Mouse (Mus musculus) right cerebral cortex, postnatal 10 days (tissue): ENCODE data around the gene a.

Source experiments
- DNase-seq, 2 experiments: peaks; one replicate each; pipeline ENCODE4 v3.0.0; 2021; ENCODE audit warnings: low spot score in 2 of 2

a gene

DNA sequence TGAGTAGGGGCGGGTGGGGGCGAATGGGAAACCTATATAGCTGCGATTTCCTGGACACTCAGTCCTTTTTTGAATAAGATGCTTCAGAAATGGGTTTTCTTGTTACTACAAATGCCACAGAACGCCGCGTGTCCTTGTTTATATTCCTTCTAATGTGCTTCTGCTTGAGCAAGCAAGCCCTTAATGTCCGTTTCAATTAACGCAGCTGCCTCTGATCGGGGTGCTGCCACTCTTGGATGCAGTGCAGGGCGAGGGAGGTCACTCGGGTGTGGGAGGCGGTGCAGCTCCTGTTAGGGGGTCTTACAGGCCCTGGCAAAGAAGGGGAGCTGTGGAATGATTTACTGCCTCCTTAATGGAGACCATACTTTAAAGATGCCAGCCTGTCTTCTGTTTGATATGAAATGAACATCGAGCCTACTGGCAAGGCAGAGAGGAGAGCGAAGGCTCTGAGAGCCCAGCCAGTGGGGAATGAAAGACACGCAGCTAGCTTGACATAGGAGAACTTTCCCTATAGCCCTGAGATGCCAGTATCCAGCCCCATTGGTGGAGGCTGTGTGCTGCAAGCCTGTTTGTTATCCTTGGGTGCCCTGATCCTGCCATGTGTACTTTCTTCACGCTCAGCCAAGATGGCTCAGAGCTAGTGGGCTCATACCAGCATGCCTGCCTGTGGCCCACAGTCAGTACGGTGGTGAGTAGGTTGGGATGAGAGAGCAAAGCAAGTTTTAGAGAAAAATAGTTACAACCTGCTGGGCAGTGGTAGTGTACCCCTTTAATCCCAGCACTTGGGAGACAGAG is 8.1 kb upstream of the a start:
- DNase-seq, result no peak

DNA sequence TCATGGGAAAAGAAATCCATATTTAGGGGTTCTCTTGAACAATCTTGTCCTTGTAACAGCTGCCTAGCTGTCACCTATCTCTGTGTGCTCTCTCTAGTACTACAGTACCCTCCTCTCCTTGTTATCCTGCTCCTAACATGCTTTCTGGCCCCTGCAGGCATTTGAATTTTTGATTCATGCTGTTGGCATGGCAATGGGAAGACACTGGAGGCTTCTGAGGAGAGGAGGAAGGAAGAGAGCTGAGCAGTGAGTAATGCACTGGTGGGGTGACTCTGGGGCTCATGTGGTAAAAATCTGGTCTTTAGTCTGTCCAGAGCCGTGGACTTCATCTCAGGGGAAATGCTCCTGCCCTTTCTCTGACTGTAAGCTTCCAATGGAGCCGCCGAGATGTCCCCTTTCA is 5.9 kb upstream of the a start:
- peak in 1 of 2 experiments; percentile 62 for DNase-seq

GRCm38 (mm10) chr2:154786187-154786586 is 5.0 kb upstream of the a start:
- DNase-seq, result no peak

GRCm38 (mm10) chr2:154786776-154787175 is 4.4 kb upstream of the a start:
- DNase-seq, result peak in 1 of 2 experiments; percentile 41

- DNase-seq, result no peak
Observed at GRCm38 (mm10) chr2:154789381-154789780, 1.8 kb upstream of the a start.

DNA sequence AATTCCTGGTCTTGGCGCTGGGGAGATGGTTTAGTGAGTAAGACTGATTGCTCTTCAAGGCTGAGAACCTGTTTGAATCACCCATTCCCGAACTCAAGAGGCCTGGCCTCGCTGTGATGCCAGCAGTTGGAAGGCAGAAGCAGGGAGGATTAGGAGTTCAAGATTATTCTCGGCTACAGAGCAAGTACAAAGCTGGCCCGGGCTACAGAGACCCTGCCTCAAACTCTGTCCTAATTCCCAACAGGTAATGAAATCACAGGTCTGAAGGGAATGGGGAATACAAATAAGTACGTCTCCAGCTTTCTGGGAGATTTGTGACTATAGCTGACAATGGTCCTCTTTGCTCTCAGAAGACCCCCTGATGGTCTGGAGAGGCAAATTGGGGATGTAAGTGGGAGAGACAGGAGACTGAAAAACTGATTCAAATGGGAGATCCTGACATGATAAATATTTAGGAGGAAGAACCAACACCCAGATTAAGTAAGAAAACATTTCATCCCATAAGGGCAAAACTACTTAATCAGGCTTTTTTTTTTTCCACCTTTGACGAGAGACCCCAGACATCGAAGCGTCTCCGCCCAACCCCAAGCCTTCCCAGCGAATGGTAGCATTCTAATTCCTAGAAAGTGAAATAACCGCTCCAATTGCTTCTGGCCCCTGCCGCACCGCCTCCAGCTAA is 1.1 kb upstream of the a start:
- DNase-seq, result no peak

DNA sequence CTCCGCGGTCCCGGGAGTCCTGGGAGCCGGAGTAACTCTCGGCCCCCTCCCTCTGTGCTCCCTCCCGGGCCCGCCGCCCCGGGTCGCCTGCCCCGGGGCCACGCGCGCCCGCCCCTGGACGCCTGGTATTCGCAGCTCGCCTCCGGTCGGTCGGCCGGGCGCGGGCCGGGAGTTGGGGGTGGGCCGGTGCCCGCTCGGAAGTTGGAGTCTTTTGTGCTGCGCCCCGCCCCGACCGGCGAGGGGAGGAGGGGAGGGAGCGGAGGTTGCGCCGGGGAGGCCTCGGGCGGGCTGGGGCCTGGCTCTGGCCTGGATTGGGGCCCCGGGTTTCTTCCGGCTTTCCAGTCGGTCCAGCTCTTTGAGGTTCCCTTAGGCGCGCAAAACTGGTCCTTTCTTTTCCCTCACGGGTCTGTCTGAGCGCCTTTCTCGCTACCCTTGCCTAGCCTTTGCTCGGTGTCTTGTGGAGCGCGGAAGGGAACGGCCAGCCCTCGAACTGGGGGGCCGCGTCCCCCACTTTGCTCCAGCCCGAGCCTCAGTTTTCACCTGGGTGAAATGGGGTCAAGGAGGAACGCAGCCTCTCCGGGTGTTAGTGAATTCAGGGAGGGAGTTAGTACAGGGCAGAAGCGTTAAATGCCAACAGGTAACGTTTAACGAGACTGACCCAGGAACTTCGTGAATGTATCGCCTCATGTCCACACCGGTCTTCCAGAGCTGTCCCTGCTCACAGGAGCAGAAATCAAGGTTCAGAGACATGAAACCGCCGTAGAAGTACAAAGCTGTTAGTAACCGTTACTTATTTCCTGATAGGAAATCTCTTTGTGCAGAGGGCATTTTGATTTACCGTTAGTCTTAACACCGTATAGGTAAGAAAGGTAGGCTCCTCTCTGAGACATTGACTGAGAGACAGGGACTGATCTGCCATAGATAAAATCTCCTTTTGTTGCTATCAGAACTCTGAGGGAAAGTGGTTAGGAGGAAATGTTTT is 750 bp downstream of the a start:
- peak; percentile 70 to 75 for DNase-seq

DNA sequence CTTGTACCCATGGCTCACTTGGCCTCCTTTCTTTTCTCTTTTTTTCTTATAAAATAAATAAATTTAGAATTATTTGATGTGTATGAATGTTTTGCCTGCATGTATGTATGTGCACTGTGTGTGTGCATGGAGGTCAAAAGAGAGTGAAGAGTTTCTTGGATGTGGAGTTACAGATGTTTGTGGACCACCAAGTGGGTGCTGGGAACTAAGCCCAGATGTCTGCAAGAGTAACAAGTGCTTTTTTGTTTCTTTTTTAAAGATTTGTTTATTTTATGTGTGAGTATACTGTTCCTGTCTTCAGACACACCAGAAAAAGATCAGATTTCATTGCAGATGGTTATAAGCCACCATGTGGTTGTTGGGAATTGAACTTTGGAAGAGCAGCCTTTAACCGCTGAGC is 12.2 kb downstream of the a start:
- no peak for DNase-seq

GRCm38 (mm10) chr2:154803845-154804244 is 12.6 kb downstream of the a start:
- no peak for DNase-seq

- DNase-seq, result no peak
Observed at GRCm38 (mm10) chr2:154807689-154808088, 16.5 kb downstream of the a start.

DNA sequence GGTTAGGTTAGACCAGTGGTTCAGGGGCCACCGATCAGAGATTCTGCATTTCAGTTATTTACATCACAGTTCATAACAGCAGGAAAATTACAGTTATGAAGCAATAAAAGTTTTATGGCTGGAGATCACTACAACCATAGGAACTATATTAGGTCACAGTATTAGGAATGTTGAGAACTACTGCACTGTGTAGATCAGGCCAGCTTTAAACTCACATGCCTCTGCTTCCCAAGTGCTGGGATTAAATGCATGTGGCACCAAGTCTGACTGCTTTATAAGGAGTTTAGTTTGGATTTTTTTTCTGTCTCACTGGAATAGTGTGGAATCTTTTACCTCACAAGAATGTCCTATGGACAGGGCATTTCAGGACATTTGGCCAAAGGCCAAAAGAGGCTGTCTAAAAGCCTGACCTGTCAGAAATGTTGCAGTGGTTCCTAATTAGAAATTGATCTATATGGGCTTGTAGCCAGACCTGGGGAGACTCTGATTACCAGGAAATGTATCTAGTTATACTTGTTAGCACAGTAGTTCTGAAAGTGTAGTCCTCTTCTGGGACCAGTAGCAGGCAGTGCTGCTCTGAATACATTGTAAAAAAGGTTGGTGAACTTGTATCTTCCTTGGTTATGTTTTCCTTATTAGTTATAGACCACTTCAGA is 18.0 kb downstream of the a start:
- no peak for DNase-seq

GRCm38 (mm10) chr2:154810821-154811220 is 19.6 kb downstream of the a start:
- no peak for DNase-seq

DNA sequence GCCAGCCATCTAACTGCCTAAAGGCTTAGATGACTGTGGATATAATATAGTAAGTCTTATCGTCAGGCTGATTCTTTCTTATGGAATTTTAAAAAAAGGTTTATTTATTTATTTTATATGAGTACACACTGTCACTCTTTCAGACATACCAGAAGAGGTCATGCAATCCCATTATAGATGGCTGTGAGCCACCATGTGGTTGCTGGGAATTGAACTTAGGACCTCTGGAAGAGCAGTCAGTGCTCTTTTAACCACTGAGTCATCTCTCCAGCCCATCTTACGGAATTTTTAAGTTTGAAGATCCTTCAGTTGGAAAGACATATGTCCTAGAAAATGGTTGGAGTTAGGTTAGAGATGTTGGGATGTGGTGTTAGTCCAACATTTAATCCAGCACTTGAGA is 22.2 kb downstream of the a start:
- no peak for DNase-seq

DNA sequence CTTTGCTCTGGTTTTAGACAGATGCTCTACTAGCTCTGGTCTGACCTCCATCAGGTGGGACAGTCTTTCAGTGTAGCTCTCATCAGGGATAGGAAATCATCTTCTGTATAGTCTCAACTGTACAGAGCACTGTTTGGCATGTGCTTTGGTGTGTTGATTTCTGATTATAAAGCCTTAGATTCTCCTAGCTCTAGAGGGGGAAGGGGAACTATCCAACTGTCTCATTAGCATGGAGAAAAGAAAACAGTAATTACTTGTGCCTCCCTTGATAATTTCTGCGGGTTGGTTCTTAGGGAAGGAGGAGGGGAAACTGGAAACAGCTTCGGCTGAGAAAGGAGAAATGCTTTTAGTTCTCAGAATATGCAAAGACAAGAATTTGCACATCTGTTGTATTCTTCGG is 25.9 kb downstream of the a start:
- DNase-seq, result no peak

GRCm38 (mm10) chr2:154817788-154818187 is 26.6 kb downstream of the a start:
- peak; percentile 67 to 75 for DNase-seq

GRCm38 (mm10) chr2:154818599-154818998 is 27.4 kb downstream of the a start:
- DNase-seq, result no peak

- DNase-seq, result no peak
Observed at GRCm38 (mm10) chr2:154820346-154820745, 29.1 kb downstream of the a start.

GRCm38 (mm10) chr2:154826054-154826538 is 34.9 kb downstream of the a start:
- no peak for DNase-seq

DNA sequence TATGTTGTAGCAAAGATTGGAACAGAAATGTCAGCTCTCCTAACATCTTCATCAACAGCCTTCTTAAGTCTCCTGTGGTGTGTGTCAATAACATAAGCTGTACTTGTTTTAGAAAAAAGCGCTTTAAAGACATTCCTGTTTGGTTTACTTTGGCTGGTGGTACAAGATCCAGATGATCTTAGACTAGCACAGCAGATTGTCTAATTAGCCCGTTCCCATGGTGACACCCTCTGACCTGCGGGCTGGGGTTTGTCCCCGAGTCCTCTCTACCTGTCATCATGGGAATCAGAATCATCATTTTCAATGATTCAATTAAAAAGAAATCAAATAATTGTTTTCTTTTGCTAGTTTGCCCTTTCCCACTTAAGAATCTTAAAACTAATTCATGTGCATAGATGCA is 36.3 kb downstream of the a start:
- DNase-seq, result no peak

GRCm38 (mm10) chr2:154832471-154832870 is 41.3 kb downstream of the a start:
- no peak for DNase-seq

DNA sequence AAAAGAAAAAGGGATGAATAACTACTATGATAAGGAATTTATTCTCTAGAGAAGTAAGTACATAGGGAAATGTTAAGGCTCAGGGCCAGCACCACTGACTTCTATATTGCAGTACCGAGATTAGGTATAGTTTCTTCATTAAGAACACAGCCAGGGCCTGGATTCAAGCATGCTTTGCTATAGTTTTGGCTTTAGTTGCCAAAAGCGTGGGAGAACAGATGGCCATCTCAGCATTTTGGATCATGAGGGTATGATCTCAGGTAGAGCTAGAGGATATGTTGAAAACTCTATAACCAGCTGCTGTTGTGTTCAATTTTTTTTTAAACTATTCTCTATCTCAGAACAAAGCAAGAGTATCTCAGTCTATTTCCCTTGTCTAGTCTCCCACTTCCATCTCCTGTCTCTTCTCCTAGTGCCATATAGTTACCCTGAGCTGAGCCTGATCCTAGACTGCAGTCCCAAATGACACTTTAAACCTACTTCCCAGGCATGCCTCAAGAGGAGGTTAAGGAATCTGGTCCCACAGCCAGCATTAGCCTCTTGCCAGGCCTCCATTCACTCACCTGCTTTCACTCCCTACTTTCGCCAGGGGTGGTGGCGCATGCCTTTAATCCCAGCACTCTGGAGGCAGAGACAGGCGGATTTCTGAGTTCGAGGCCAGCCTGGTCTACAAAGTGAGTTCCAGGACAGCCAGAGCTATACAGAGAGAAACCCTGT is 43.1 kb downstream of the a start:
- no peak for DNase-seq
